Mouse (Mus musculus) E14TG2a.4 (cell line): Measurements from ENCODE around the gene Cmip.

Source experiments
- CTCF ChIP-seq: conservative IDR thresholded peaks from 2 replicates; pipeline ENCODE4 v1.5.1; 2014; ENCODE audit warnings: low read length
- NANOG ChIP-seq: IDR thresholded peaks from 2 replicates; pipeline ENCODE4 v1.6.1; 2014; ENCODE audit warnings: borderline replicate concordance, low read length, mixed read lengths
- POU5F1 ChIP-seq: IDR thresholded peaks from 2 replicates; pipeline ENCODE4 v1.6.1; 2014; ENCODE audit warnings: low read length, borderline replicate concordance

GRCm38 (mm10) chr8:117360172-117360930 lies 103.5 kb downstream of the Cmip start:
- TF ChIP-seq NANOG = no peak
- TF ChIP-seq CTCF = no peak
- TF ChIP-seq POU5F1 = no peak
